Mouse (Mus musculus): ENCODE measurements around the gene Sqstm1. TPM values are rescaled to one million over a fixed set of nuclear protein-coding genes. Genes with fewer than 3 reads are reported as not detected.

The Sqstm1 gene
- total and polyA plus RNA-seq, 3 experiments = 202 to 579 (median 456) TPM

DNA sequence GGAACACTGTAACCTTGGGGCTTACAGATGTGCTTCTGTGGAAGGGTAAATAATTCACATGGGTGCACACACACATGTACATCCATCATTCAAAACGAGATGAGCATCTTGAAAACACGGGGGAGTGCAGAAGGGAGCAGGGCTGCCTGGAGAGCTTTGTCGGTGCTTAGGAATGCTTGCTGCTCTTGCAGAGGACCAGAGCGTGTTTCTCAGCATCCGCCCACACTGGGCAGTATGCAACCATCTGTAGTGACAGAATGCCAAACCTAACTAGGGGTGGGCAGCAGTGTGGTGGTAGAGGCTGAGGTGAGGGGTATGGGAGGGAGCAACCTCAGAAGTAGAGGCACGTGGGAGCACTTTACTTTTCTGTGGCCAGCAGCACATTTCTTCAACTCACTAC lies 33.5 kb downstream of the Sqstm1 start:
- dilution Hi-C loops (cut with MboI; ENCODE audit: extremely low pct_ligation_motif_present, extremely low pct_unique_long_range_greater_than_20kb, low sequenced_read_pairs) (no loop called here), in situ Hi-C loops (cut with MboI; ENCODE audit: low pct_ligation_motif_present, low pct_unique_long_range_greater_than_20kb, low sequenced_read_pairs) (loop anchor here (5.0 kb wide), 1 partner anchor 35 kb away; the partner anchor contains the start of genes Mgat4b and Sqstm1)
- H3K27ac ChIP-seq (ENCODE audit: insufficient read depth, low read depth) = no peak overlapping the region
- H3K4me3 ChIP-seq (replicated peaks in 1 of 3; ENCODE audit: low read depth in 2 of 3, low read length in 2 of 3, poor library complexity in 1 of 3) = no peak overlapping the region
- H3K9me3 ChIP-seq (replicated peaks; ENCODE audit: low read length) = no peaks in the 10 kb centered on the region
- no peak overlapping the region for H3K9ac ChIP-seq (ENCODE audit: insufficient read depth, low read depth)
- H3K4me2 ChIP-seq (ENCODE audit: insufficient read depth, low read depth, poor library complexity, severe bottlenecking) = no peak overlapping the region
- H3K79me2 ChIP-seq (replicated peaks; ENCODE audit: control insufficient read depth, extremely low read depth, insufficient read depth, poor library complexity, severe bottlenecking) = no peaks in the 10 kb centered on the region
- peaks cover 23 to 51% of the 10 kb centered on the region in 2 experiments for H3K36me3 ChIP-seq (replicated peaks in 1 of 2; ENCODE audit: control insufficient read depth in 1 of 2, insufficient read depth in 1 of 2, low read length in 1 of 2)
- DNase-seq (ENCODE audit: extremely low read depth) = no peak
- no peaks in the 10 kb centered on the region for H3K27me3 ChIP-seq (replicated peaks)
- no peak for TF ChIP-seq POLR2AphosphoS2 (IDR thresholded peaks at IDR 0.05; ENCODE audit: low read depth, low read length)
- no peak for TF ChIP-seq USF2 (conservative IDR thresholded peaks at IDR 0.05; ENCODE audit: low read depth, low read length)
- no peak for TF ChIP-seq ZMIZ1 (IDR thresholded peaks at IDR 0.05; ENCODE audit: low read depth, low read length)
- no peak for TF ChIP-seq USF1 (IDR thresholded peaks at IDR 0.05; ENCODE audit: low read depth, low read length)
- TF ChIP-seq EP300 (IDR thresholded peaks at IDR 0.05; ENCODE audit: low read length) = no peak
- TF ChIP-seq BHLHE40 (IDR thresholded peaks at IDR 0.05; ENCODE audit: low read depth, low read length) = no peak
- no peak for TF ChIP-seq MAZ (IDR thresholded peaks at IDR 0.05; ENCODE audit: low read depth, low read length)
- no peak for TF ChIP-seq RCOR1 (conservative IDR thresholded peaks at IDR 0.05; ENCODE audit: low read depth, low read length)
- TF ChIP-seq MAFK (IDR thresholded peaks at IDR 0.05; ENCODE audit: insufficient replicate concordance, low read length) = no peak
- TF ChIP-seq MYC (IDR thresholded peaks at IDR 0.05; ENCODE audit: low read depth, low read length) = no peak
- no peak for TF ChIP-seq CHD1 (IDR thresholded peaks at IDR 0.05; ENCODE audit: low read depth, low read length)
- no peak for TF ChIP-seq GABPA (IDR thresholded peaks at IDR 0.05; ENCODE audit: insufficient replicate concordance, low read depth, low read length)
- no peak for TF ChIP-seq JUN (IDR thresholded peaks at IDR 0.05; ENCODE audit: insufficient read depth, low read depth, low read length)
- TF ChIP-seq ETS1 (conservative IDR thresholded peaks at IDR 0.05; ENCODE audit: low read depth, low read length) = no peak
- no peak for TF ChIP-seq ZKSCAN1 (IDR thresholded peaks at IDR 0.05; ENCODE audit: borderline replicate concordance, low read depth, low read length)
- TF ChIP-seq UBTF (IDR thresholded peaks at IDR 0.05; ENCODE audit: low read depth, low read length) = no peak
- H3K4me1 ChIP-seq (ENCODE audit: control insufficient read depth in 1 of 2, insufficient read depth in 2 of 2) = peaks cover 4 to 25% of the 10 kb centered on the region in 2 experiments

DNA sequence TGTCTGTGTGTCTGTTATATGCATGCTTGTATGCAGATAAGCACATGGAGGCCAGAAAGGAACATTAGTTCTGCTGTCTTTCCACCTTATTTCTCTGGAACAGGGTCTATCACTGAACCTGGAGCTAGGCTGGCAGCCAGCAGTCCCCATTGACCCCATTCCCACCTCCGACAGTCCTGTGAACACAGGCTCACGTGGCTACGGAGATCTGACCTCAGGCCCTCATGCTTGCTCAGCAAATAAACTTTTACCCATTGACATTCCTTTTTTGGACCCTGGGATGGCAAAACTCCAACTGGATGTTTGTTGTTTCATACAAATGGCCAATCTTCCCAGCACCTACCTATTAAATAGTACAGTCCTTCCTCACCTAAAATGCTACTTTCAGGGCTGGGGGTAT lies 34.3 kb downstream of the Sqstm1 start:
- no peak for TF ChIP-seq POLR2A (IDR thresholded peaks at IDR 0.05; ENCODE audit: low read depth, low read length)
- no peak for TF ChIP-seq ELF1 (IDR thresholded peaks at IDR 0.05; ENCODE audit: low read depth, low read length)
- TF ChIP-seq ZKSCAN1 (IDR thresholded peaks at IDR 0.05; ENCODE audit: borderline replicate concordance, low read depth, low read length) = no peak
- no peak for TF ChIP-seq IRF4 (IDR thresholded peaks at IDR 0.05; ENCODE audit: low read depth, low read length)
- no peak for TF ChIP-seq E2F4 (IDR thresholded peaks at IDR 0.05; ENCODE audit: insufficient replicate concordance, low read depth, low read length)
- no peak for TF ChIP-seq USF2 (conservative IDR thresholded peaks at IDR 0.05; ENCODE audit: low read depth, low read length)
- TF ChIP-seq MAX (IDR thresholded peaks at IDR 0.05; ENCODE audit: low read length) = no peak
- TF ChIP-seq PAX5 (IDR thresholded peaks at IDR 0.05; ENCODE audit: low read length) = no peak
- TF ChIP-seq RAD21 (IDR thresholded peaks at IDR 0.05; ENCODE audit: low read depth, low read length) = no peak
- no peak for TF ChIP-seq CTCF (conservative IDR thresholded peaks at IDR 0.05 in 1 of 2, IDR thresholded peaks at IDR 0.05 in 1 of 2; ENCODE audit: low read depth in 2 of 2, low read length in 2 of 2)
- TF ChIP-seq GABPA (IDR thresholded peaks at IDR 0.05; ENCODE audit: insufficient replicate concordance, low read depth, low read length) = no peak
- H3K9ac ChIP-seq (ENCODE audit: insufficient read depth, low read depth) = no peak overlapping the region
- no peak overlapping the region for H3K4me3 ChIP-seq (replicated peaks in 1 of 3; ENCODE audit: low read depth in 2 of 3, low read length in 2 of 3, poor library complexity in 1 of 3)
- no peaks in the 10 kb centered on the region for H3K9me3 ChIP-seq (replicated peaks; ENCODE audit: low read length)
- no peak overlapping the region for H3K27ac ChIP-seq (ENCODE audit: insufficient read depth, low read depth)
- peaks cover 30 to 53% of the 10 kb centered on the region in 2 experiments for H3K36me3 ChIP-seq (replicated peaks in 1 of 2; ENCODE audit: control insufficient read depth in 1 of 2, insufficient read depth in 1 of 2, low read length in 1 of 2)
- no peak for DNase-seq (ENCODE audit: extremely low read depth)
- dilution Hi-C loops (cut with MboI; ENCODE audit: extremely low pct_ligation_motif_present, extremely low pct_unique_long_range_greater_than_20kb, low sequenced_read_pairs) (no loop called here), in situ Hi-C loops (cut with MboI; ENCODE audit: low pct_ligation_motif_present, low pct_unique_long_range_greater_than_20kb, low sequenced_read_pairs) (loop anchor here (5.0 kb wide), 1 partner anchor 36 kb away; the partner anchor contains the start of genes Mgat4b and Sqstm1)
- H3K79me2 ChIP-seq (replicated peaks; ENCODE audit: control insufficient read depth, extremely low read depth, insufficient read depth, poor library complexity, severe bottlenecking) = no peaks in the 10 kb centered on the region
- no peak overlapping the region for H3K4me2 ChIP-seq (ENCODE audit: insufficient read depth, low read depth, poor library complexity, severe bottlenecking)
- H3K4me1 ChIP-seq (ENCODE audit: control insufficient read depth in 1 of 2, insufficient read depth in 2 of 2) = peaks cover 4 to 21% of the 10 kb centered on the region in 2 experiments
- no peaks in the 10 kb centered on the region for H3K27me3 ChIP-seq (replicated peaks)
